Comparison of ENCODE assay signal across 20 mouse cellular contexts in genomic region chr3:31134696-31135095, GRCm38 (mm10). TPM values are rescaled to one million over a fixed set of nuclear protein-coding genes. Genes with fewer than 3 reads are reported as not detected.
A peak's percentile ranks its signal among the peaks of the same experiment; 100 is the strongest.
DNase-seq lines count a peak whose midpoint lies in the region; ATAC-seq and TF ChIP-seq lines count a peak whose summit lies in the region.
"Had no signal": no experiment of that assay in that cellular context is flagged by ENCODE, and none has a peak within 500 bp of the region (broad histone marks: within the 10 kb centered on the region; RNA-seq: fewer than 3 reads in every experiment).

No protein-coding gene starts in this region.

- WGBS in lung, postnatal 0 days, result 33% methylated on average over 7 of the region's 7 CpGs
- 21% methylated on average over 7 of the region's 7 CpGs for WGBS in intestine, postnatal 0 days
- 43% methylated on average over 7 of the region's 7 CpGs for WGBS in stomach, embryonic 15.5 days

- H3K9ac ChIP-seq in lung, postnatal 0 days (replicated peaks; ENCODE audit: low read depth), result no peak overlapping the region
- H3K9ac ChIP-seq in intestine, postnatal 0 days (ENCODE audit: low read depth, low read length), result no peak overlapping the region
- H3K9ac ChIP-seq in stomach, embryonic 15.5 days, result no peak overlapping the region
- H3K9ac ChIP-seq: embryonic facial prominence, embryonic 15.5 days; heart, embryonic 12.5 days had no signal

- ATAC-seq in lung, postnatal 0 days, result no peak
- peak; percentile 32 for ATAC-seq in intestine, postnatal 0 days
- ATAC-seq in stomach, embryonic 15.5 days (ENCODE audit: insufficient read depth, low FRiP score, low read depth), result peak; percentile 27; the same call in 1 of the 2 replicates
- ATAC-seq: activated CD4-positive, CD25-positive, alpha-beta regulatory T cell, adult 4 months; forebrain, embryonic 14.5 days; midbrain, embryonic 16.5 days had no signal

- H3K9me3 ChIP-seq in lung, postnatal 0 days (ENCODE audit: low read length), result no peaks in the 10 kb centered on the region
- H3K9me3 ChIP-seq in intestine, postnatal 0 days (ENCODE audit: control insufficient read depth), result no peaks in the 10 kb centered on the region
- no peaks in the 10 kb centered on the region for H3K9me3 ChIP-seq in stomach, embryonic 15.5 days
- H3K9me3 ChIP-seq: embryonic facial prominence, embryonic 15.5 days; heart, embryonic 12.5 days had no signal

- no peak overlapping the region for H3K4me3 ChIP-seq in lung, postnatal 0 days (ENCODE audit: low read depth, low read length)
- H3K4me3 ChIP-seq in intestine, postnatal 0 days (ENCODE audit: low read depth, low read length), result no peak overlapping the region
- no peak overlapping the region for H3K4me3 ChIP-seq in stomach, embryonic 15.5 days (replicated peaks)
- H3K4me3 ChIP-seq in left cerebral cortex, adult 2 months, result no peak overlapping the region
- H3K4me3 ChIP-seq: embryonic facial prominence, embryonic 15.5 days; heart, embryonic 12.5 days had no signal

- peak; percentile 21 for DNase-seq in embryo, embryonic 10 days (ENCODE audit: low spot score)
- DNase-seq in embryo, embryonic 10.5 days (ENCODE audit: low spot score), result no peak
- DNase-seq in lung, adult 18-20 months, result peak; percentile 35 to 55
- DNase-seq in lung, postnatal 0 days (ENCODE audit: low spot score), result no peak
- no peak for DNase-seq in left cerebral cortex, adult 2 months (ENCODE audit: extremely low spot score in 1 of 2, low spot score in 2 of 2)
- no peak for DNase-seq in B cell, adult 2 months
- DNase-seq: adrenal gland, postnatal 25 days; cerebellum, postnatal 10 days; gastrocnemius, postnatal 14 days; heart, postnatal 36 days; layer of hippocampus, postnatal 36 days had no signal

- H3K27ac ChIP-seq in lung, postnatal 0 days (ENCODE audit: low read length), result no peak overlapping the region
- H3K27ac ChIP-seq in intestine, postnatal 0 days (ENCODE audit: low read depth, low read length), result no peak overlapping the region; the same call in 1 of the 2 replicates
- H3K27ac ChIP-seq in stomach, embryonic 15.5 days, result peak overlapping the region; percentile 57
- H3K27ac ChIP-seq in left cerebral cortex, adult 2 months, result no peak overlapping the region
- H3K27ac ChIP-seq: embryonic facial prominence, embryonic 15.5 days had no signal

- no peak overlapping the region for H3K4me2 ChIP-seq in lung, postnatal 0 days (replicated peaks; ENCODE audit: low read depth, low read length)
- no peak overlapping the region for H3K4me2 ChIP-seq in intestine, postnatal 0 days (replicated peaks; ENCODE audit: low read depth)
- no peak overlapping the region for H3K4me2 ChIP-seq in stomach, embryonic 15.5 days
- H3K4me2 ChIP-seq: embryonic facial prominence, embryonic 15.5 days; heart, embryonic 12.5 days had no signal

- no peaks in the 10 kb centered on the region for H3K4me1 ChIP-seq in lung, postnatal 0 days (ENCODE audit: insufficient read depth, low read depth, low read length)
- peaks cover 8% of the 10 kb centered on the region; the same call in 1 of the 2 replicates for H3K4me1 ChIP-seq in intestine, postnatal 0 days (replicated peaks; ENCODE audit: control insufficient read depth, insufficient read depth, low read length)
- H3K4me1 ChIP-seq in stomach, embryonic 15.5 days, result peaks cover 10% of the 10 kb centered on the region; the same call in 1 of the 2 replicates
- H3K4me1 ChIP-seq: embryonic facial prominence, embryonic 15.5 days had no signal

- TF ChIP-seq EP300 in lung, postnatal 0 days (IDR thresholded peaks at IDR 0.05), result no peak

- TF ChIP-seq CTCF in lung, postnatal 0 days (IDR thresholded peaks at IDR 0.05), result no peak
- TF ChIP-seq CTCF in intestine, postnatal 0 days (IDR thresholded peaks at IDR 0.05; ENCODE audit: low read depth), result no peak
- TF ChIP-seq CTCF in left cerebral cortex, adult 2 months (IDR thresholded peaks at IDR 0.05), result no peak

- no peaks in the 10 kb centered on the region for H3K36me3 ChIP-seq in lung, postnatal 0 days (ENCODE audit: insufficient read depth, low read length)
- no peaks in the 10 kb centered on the region for H3K36me3 ChIP-seq in intestine, postnatal 0 days (ENCODE audit: control insufficient read depth, insufficient read depth)
- H3K36me3 ChIP-seq in stomach, embryonic 15.5 days, result no peaks in the 10 kb centered on the region
- H3K36me3 ChIP-seq: embryonic facial prominence, embryonic 15.5 days; heart, embryonic 12.5 days had no signal

- no peaks in the 10 kb centered on the region for H3K27me3 ChIP-seq in lung, postnatal 0 days (replicated peaks; ENCODE audit: insufficient read depth, low read length)
- H3K27me3 ChIP-seq in intestine, postnatal 0 days (replicated peaks; ENCODE audit: control insufficient read depth, insufficient read depth, low read length), result no peaks in the 10 kb centered on the region
- no peaks in the 10 kb centered on the region for H3K27me3 ChIP-seq in stomach, embryonic 15.5 days (replicated peaks)
- H3K27me3 ChIP-seq: CH12.LX; embryonic facial prominence, embryonic 15.5 days; heart, embryonic 12.5 days had no signal

- intact Hi-C loops in left cerebral cortex, adult 2 months (cut with DNase I), result loop anchor here (10.0 kb wide), 2 partner anchors 440 to 540 kb away; partner anchors contain the start of genes Actrt3 and Lrrc31

RNA-seq across cellular contexts. Expression of gene Cldn11, which starts 15.0 kb away (rescaled TPM):
- 1.3 and 2.2 TPM in 2 replicates for polyA plus RNA-seq in lung, postnatal 0 days (2015; fragmentation: Nextera tagmentation; extraction: Ambion mirVana)
- polyA plus RNA-seq in intestine, postnatal 0 days (2015; fragmentation: Nextera tagmentation; extraction: Ambion mirVana), result 0.92 and 1.1 TPM in 2 replicates
- polyA plus RNA-seq in stomach, embryonic 15.5 days (2015; fragmentation: Nextera tagmentation; extraction: Ambion mirVana), result 4.9 and 6.6 TPM in 2 replicates
- 10 to 100 TPM; 73.8 to 75.7 TPM for total RNA-seq in left cerebral cortex, adult 2 months (2021)
- total RNA-seq: CH12.LX; megakaryocyte progenitor cell, adult 5-6 weeks had no signal
- polyA plus RNA-seq: activated CD4-positive, CD25-positive, alpha-beta regulatory T cell, adult 4 months had no signal

RNA-seq across cellular contexts. Expression of gene Skil, which starts 39.8 kb away (rescaled TPM):
- polyA plus RNA-seq in lung, postnatal 0 days (2015; fragmentation: Nextera tagmentation; extraction: Ambion mirVana), result 24.8 and 29.6 TPM in 2 replicates
- polyA plus RNA-seq in intestine, postnatal 0 days (2015; fragmentation: Nextera tagmentation; extraction: Ambion mirVana), result 19.1 and 22.1 TPM in 2 replicates
- polyA plus RNA-seq in stomach, embryonic 15.5 days (2015; fragmentation: Nextera tagmentation; extraction: Ambion mirVana), result 19.3 and 21.6 TPM in 2 replicates
- 10 to 100 TPM; 65.8 to 68.1 TPM for total RNA-seq in left cerebral cortex, adult 2 months (2021)

Comparison
In these comparisons a context has a peak if more than half of its experiments do, and no peak if none do; other contexts are left out.
1. DNase-seq: peak in embryo, embryonic 10 days (single experiment) and lung, adult 18-20 months (2 of 2); none in embryo, embryonic 10.5 days (single experiment), lung, postnatal 0 days (single experiment), left cerebral cortex, adult 2 months (0 of 2) and B cell, adult 2 months (0 of 2).